Mouse (Mus musculus) cerebellum, postnatal 36 days (tissue): ENCODE results near the gene Pld2.
A peak's percentile ranks its signal among the peaks of the same experiment; 100 is the strongest.
"Not testable (repeated sequence)": the region's sequence is repeated elsewhere in the genome, so short reads cannot be mapped to it uniquely, and the experiment has no call there.

Experiments used
- DNase-seq, 2 experiments: peaks; one replicate each; pipeline ENCODE4 v3.0.0; 2021 to 2022; ENCODE audit warnings: mixed read lengths in 2 of 2

The Pld2 gene

GRCm38 (mm10) chr11:70539877-70540587, at the start of gene Pld2:
Pld2 (plus strand) TSS chr11:70540064.
- DNase-seq = peak; percentile 45 to 60

GRCm38 (mm10) chr11:70499566-70500475, 40.0 kb upstream of the Pld2 start:
- peak in 1 of 2 experiments; percentile 11 for DNase-seq

DNA sequence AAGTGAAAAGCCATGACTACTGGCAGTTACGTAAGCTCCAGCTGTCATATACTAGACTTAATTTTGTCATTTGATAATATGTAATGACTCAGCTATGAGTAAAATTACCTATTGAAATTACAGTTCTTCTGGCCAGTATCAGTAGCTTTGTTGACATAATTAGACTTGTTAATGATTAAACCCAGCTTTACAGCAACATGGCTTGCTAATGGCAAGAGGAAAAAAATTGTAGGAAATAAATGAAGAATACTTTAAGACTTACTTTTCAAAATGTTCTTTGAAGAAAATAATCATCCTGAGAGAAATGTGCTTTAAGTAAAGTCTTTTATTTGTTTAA, 39.4 kb upstream of the Pld2 start:
- DNase-seq = no peak

- no peak for DNase-seq
Measured at GRCm38 (mm10) chr11:70502018-70502417, 37.8 kb upstream of the Pld2 start.

DNA sequence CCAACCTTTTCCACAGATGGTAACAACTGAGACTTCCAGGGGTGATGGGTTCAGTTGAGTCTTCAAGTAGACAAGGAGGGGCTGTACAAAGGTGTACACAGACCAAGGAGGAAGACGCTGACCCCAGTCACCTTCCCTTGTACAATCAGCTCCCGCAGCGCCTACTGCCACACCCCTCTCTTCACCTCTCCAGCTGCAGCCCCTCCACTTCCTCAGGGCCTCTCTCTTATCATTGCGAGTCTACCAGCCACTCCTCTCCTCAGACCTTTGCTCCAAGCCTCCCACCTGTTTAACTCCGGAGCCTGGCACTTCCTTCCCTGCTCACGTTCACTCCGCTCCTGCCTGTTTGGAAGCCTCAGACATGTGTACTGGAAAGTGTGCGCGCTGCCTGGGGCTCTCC, 34.9 kb upstream of the Pld2 start, which contains the start of gene Tm4sf5:
TSS of gene Tm4sf5 (plus strand) at position 275 of the 400 bp plus-strand sequence.
- no peak for DNase-seq

DNA sequence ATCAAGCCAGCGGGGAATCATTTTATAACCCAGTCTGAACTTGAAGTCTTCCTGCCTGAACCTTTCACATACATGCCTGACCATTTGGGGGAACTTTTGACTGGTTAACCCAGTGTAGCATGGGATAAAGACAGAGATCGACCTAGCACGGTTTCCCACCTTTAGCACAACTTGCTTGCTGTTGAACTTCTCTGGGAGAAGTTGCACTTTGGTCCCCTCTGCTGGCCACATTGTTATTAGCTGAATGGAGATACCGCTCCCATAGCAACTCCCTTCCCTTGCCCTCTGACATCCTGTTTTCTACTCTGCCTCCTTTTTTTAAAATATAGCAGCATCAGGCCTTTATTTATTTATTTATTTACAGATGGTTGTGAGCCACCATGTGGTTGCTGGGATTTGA, 33.5 kb upstream of the Pld2 start:
- DNase-seq = peak; percentile 23 to 34

DNA sequence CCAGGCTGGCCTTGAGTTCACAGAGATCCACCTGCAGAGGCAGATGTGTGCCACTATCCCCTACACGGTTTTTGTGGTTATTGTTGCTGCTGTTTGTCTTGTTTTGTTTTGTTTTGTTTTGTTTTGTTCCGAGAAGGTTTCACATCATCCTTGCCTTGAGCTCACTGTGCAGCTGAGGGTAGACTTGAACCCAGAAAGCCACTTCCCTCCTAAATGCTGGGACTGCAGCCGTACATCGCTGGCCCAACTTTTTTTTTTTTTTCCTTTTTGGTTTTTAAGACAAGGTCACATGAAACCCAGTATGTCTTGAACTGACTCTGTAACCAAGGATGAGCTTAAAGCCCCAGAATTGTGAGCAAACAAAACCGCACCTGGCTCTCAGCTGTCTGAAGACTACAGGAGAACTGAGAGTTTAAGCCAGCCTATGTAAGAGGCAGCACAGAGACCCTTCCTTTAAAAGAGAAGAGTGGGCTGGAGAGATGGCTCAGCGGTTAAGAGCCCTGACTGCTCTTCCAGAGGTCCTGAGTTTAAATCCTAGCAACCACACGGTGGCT, 32.8 kb upstream of the Pld2 start:
- no peak for DNase-seq

- peak; percentile 52 to 59 for DNase-seq
Measured at GRCm38 (mm10) chr11:70509753-70510564, 29.9 kb upstream of the Pld2 start.

DNA sequence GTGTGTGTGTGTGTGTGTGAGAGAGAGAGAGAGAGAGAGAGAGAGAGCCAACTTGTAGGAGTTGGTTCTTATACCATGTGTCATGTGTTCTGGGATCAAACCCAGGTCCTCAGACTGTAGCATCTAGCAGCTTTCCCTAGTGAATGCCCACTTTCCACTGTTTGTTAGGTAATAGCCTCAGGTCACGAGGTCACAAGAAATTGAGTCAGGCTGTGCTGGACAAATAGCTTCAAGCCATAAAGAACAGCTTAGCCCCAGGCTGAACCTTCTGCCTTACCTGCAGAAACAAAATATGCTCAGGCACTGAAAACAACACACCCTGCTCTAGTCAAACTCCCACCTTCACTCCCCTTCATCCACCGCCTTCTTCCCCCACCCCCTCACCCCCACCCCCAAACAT, 28.6 kb upstream of the Pld2 start:
- no peak for DNase-seq

DNA sequence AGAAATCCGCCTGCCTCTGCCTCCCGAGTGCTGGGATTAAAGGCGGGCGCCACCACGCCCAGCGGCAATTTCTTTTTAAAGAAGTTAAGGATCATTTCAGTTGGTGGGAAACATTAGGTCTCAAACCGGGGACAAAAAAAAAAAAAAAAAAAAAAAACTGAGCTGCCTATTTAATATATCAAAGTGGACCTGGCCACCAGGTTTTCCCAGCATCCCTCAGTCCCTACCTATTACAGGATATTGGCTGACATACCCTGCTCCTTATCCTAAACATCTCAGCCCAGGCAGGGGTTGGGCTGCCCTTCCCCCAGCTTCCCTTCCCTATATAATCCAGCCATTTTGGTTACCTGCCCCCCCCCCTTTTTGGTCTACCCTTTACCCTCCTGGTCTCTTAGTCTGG, 28.0 kb upstream of the Pld2 start:
- no peak for DNase-seq

- no peak for DNase-seq
Measured at GRCm38 (mm10) chr11:70512709-70513342, 27.0 kb upstream of the Pld2 start.

DNA sequence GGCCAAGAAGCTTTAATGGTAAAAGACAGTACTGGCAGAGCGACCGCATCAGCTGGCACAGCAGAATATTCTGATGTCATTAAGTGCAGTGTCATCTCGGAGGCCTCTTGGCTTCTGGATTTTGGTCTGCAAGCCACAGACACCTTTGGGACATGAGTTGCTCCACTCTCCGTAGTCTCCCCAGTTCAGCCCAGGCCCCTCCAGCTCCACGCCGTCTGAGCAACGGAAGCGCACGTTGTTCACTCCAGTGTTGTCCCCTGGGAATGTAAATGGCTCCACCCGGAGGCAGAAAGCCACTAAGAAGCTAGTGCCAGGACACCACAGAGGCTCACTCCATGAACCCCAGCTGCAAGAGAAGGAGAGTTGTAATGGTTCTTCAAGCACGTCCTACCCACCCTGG, 26.3 kb upstream of the Pld2 start:
- DNase-seq = no peak

DNA sequence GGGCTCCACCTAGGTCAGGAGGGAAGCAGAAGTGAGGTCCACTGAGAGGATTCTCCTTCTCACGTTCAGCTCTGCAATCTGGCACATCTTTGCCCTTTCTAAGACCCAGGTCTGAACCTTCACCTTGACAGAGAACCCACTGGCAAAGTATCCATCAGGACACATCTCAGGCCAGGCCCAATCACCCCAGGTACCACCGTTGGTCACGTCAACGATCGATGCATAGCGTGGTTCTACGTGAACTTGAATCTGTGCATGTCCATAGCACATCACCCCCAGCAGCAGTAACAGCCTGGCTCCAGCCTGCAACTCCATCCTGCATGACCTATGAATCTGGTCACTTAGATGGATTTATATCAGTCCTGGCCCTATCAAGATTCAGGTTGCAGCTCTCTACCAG, 25.6 kb upstream of the Pld2 start, which contains the start of gene Vmo1:
TSS of gene Vmo1 (minus strand) at position 329 of the 400 bp plus-strand sequence.
- no peak for DNase-seq

GRCm38 (mm10) chr11:70516352-70516751, 23.5 kb upstream of the Pld2 start:
- peak in 1 of 2 experiments; percentile 16 for DNase-seq

DNA sequence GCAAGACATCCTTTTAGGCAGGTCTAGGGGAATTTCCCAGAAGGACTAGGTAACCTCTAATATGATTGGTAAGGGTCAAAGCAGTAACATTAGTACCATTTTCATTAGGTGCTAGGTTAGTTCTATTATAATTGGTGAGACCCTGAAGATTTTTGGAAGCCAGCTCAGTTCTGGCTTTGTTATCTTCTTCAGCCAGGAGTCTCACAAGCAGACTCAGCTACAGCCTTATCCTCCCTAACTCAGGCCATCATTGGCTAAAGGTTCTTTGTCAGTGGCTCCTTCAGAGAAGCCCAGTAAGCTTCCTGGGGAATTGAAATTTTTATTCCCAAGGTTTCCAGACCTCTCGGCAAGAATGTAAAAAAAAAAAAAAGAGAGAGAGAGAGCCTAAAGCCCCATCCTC, 21.4 kb upstream of the Pld2 start:
- DNase-seq = no peak

DNA sequence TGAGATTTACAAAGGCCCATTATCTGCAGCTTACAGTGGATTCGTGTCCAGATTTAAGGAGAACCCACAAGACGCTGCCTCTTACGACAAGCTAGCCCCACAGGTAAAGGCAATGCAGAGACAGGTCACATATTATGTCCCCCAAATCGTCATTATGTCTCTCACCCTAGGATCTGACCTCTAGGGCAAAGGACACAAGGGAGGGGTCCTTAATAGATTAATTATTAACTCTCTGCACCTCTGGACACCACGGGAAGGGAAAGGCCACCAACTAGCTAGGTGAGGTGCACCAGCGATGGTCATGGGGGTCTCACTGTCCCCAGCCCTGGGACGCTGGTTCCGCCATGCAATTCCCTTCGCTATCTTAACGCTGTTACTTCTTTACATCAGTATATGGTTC, 20.9 kb upstream of the Pld2 start, which contains the start of gene Gltpd2:
TSS of gene Gltpd2 (plus strand) at position 274 of the 400 bp plus-strand sequence.
- DNase-seq = no peak

- DNase-seq = peak; percentile 43 to 46
Measured at GRCm38 (mm10) chr11:70520178-70520769, 19.6 kb upstream of the Pld2 start.

- DNase-seq = not testable (repeated sequence)
Measured at GRCm38 (mm10) chr11:70523306-70523989, 16.4 kb upstream of the Pld2 start.

DNA sequence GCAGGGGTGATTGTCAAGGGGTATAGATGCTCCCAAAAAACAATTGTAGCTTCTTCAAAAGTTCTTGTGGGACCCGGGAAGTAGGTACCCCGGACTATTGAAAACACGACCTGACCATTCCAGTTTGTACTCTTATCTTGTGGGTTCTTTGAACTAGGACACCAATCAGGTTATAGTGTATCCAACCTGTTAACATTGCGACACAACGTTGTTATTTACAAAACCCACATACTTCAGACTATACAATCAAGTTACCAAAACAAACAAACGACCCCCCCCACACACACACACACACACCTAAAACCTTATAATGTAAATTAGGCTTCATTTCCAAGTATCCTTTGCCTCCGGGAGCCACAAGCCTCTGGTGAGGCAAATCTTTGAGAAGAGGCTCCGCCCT, 15.1 kb upstream of the Pld2 start:
- no peak for DNase-seq

- peak; percentile 90 to 91 for DNase-seq
Measured at GRCm38 (mm10) chr11:70525184-70525678, 14.6 kb upstream of the Pld2 start, which contains the start of gene Psmb6. Psmb6 (plus strand) TSS chr11:70525367.

DNA sequence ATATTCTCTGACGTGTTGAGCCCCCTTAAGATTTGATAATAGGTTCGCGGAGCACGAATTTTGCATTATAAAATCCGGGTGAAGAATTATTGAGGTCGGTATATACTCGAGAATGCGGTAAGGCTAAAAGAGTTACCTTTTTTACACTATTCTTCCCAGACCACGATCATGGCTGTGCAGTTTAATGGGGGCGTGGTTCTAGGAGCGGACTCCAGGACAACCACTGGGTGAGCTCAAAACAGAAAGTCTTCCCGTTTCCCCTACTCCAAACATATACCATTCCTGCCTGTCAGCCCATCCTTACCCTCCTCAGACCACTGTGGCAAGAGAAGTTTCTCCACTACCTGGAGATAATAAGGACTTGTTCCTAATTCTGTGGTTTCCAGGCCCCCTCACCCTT, 14.1 kb upstream of the Pld2 start:
- no peak for DNase-seq
